Mouse (Mus musculus) lung, adult 2 months (tissue): ENCODE results near the gene 0610030E20Rik.

Experiments
- CTCF ChIP-seq: fragments of 200-500 bp; IDR thresholded peaks from 2 replicates; pipeline ENCODE4 v1.5.1; 2011; ENCODE audit warnings: mild to moderate bottlenecking, low read length, control low read depth; ENCODE audit not compliant: insufficient read depth
- POLR2A ChIP-seq: fragments of 200-500 bp; IDR thresholded peaks from 2 replicates; pipeline ENCODE4 v1.6.1; 2011; ENCODE audit warnings: low read depth, mild to moderate bottlenecking, control low read depth, low read length, borderline replicate concordance; ENCODE audit errors: extremely low read depth

DNA sequence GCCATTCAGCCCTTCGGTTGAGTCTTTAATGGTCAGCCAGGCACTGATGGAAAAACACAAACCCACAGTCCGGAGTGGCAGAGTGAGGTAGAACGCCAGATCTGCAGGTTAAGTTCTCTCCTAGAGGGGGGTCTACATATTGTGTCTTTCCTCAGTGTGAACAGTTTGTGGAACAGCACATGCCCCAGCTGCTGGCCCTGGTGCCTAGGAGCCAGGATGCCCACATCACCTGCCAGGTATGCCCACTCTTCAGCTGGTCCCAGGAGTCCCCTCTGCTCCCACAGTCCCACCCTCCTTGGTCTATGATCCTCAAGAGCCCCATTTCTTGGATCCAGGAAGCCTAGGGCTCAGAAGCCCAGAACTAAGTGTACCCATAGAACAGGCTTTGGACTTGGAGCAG lies 34.9 kb upstream of the 0610030E20Rik start:
- TF ChIP-seq POLR2A (peak; percentile 35; the same call in 1 of the 2 replicates), CTCF (no peak)
